Mouse (Mus musculus) kidney, embryonic 16.5 days (tissue): ENCODE results near the gene Kif26b. TPM values are rescaled to one million over a fixed set of nuclear protein-coding genes. Genes with fewer than 3 reads are reported as not detected.

Source experiments
- ATAC-seq: fragments of 200-750 bp; cut with Nextera tagmentation; 2 replicates; pipeline ENCODE4 v1.8.0; 2017; ENCODE audit warnings: moderate TSS enrichment; ENCODE audit not compliant: low FRiP score, low TSS enrichment
- H3K27ac ChIP-seq: fragments of 300-500 bp; sonication (generic); 2 replicates; pipeline ENCODE4 v1.5.1; 2014; ENCODE audit warnings: low read length
- H3K27me3 ChIP-seq: fragments of 300-500 bp; sonication (generic); 2 replicates; pipeline ENCODE4 v1.6.1; 2014; ENCODE audit warnings: low read length, control low read depth, mixed read lengths; ENCODE audit not compliant: insufficient read depth
- H3K36me3 ChIP-seq: fragments of 300-500 bp; sonication (generic); 2 replicates; pipeline ENCODE4 v1.6.1; 2014; ENCODE audit warnings: low read length, control low read depth, mixed read lengths; ENCODE audit not compliant: insufficient read depth
- H3K4me1 ChIP-seq: fragments of 300-500 bp; sonication (generic); 2 replicates; pipeline ENCODE4 v1.6.1; 2014; ENCODE audit warnings: low read length, control low read depth, mixed read lengths; ENCODE audit not compliant: insufficient read depth
- H3K4me2 ChIP-seq: fragments of 300-500 bp; sonication (generic); replicated peaks from 2 replicates; pipeline ENCODE4 v1.6.1; 2014; ENCODE audit warnings: low read depth, low read length
- H3K4me3 ChIP-seq: fragments of 300-500 bp; sonication (generic); 2 replicates; pipeline ENCODE4 v1.5.1; 2014; ENCODE audit warnings: mild to moderate bottlenecking, low read length
- H3K9ac ChIP-seq: fragments of 300-500 bp; sonication (generic); replicated peaks from 2 replicates; pipeline ENCODE4 v1.6.1; 2014; ENCODE audit warnings: low read length
- H3K9me3 ChIP-seq: fragments of 300-500 bp; sonication (generic); 2 replicates; pipeline ENCODE4 v1.6.1; 2016; ENCODE audit warnings: low read length, control low read depth
- WGBS: fragments of 180-500 bp; shearing (Covaris S2); extraction: QIAGEN DNeasy Blood & Tissue Kit; methylation state at CpG from one replicate; pipeline ENCODE4 v1.1.7; 2014; 5-methylcytosine and 5-hydroxymethylcytosine counted together
- polyA plus RNA-seq: library from polyadenylated mRNA; unstranded; fragments of >200 nt; fragmentation: Nextera tagmentation; extraction: Ambion mirVana; gene quantifications from 2 replicates; pipeline ENCODE4 v1.2.1, GENCODE M21; 2015

Gene Kif26b
- polyA plus RNA-seq, 1 experiment from 2014 or later, result 9.3 TPM

DNA sequence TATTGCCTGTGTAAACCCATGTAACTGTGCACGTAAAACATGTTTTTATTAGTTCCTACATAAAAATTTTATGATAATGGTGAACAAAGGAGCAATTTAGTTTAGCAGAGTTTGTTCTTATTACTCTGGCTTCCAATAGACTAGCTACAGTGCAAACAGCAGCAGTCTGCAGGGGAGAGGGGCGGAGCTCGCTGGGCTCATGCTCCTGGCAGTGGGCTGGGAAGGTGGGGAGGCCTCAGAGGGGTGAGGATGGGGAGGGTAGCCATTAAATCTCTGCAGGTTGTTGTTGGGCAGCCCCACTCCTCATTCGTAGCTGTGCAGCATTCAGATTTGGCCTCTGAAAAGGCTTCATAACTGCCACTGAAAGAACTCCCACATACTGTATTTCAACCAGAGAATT lies 171.2 kb downstream of the Kif26b start:
- Histone ChIP-seq H3K4me3 (no peak overlapping the region), H3K9ac (no peak overlapping the region)
- ATAC-seq, result no peak

DNA sequence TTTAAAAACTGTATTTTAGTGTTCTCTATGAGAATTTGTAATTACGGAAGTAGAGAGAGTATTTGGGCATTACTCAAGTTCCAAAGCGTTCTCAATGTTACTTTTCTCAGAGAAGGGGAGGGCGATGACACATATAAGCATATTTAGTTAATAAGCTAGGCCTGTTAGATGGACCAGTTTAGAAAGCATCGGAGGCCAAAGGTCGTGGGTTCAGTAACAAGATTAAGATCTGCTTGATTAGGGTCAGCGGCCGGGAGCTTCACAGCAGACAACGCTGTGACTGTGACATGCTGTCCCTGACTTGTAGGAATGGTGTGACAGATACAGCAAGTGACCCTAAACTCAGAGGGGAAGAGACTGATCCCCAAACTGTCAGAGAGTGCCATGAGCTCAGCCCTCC lies 174.6 kb downstream of the Kif26b start:
- H3K4me1 ChIP-seq, result peaks cover 13% of the 10 kb centered on the region
- no peak overlapping the region for H3K4me3 ChIP-seq
- H3K36me3 ChIP-seq, result no peaks in the 10 kb centered on the region
- no peak overlapping the region for H3K27ac ChIP-seq
- ATAC-seq, result no peak
- 60% methylated on average over 8 of the region's 8 CpGs for WGBS
- H3K9me3 ChIP-seq, result no peaks in the 10 kb centered on the region
- no peaks in the 10 kb centered on the region for H3K27me3 ChIP-seq
- no peak overlapping the region for H3K4me2 ChIP-seq
- H3K9ac ChIP-seq, result no peak overlapping the region

More for the DNA sequence above, 171.2 kb downstream of the Kif26b start:
- H3K9me3 ChIP-seq, result no peaks in the 10 kb centered on the region
- 0 out of 2 replicates have a peak, but pooled peaks cover 4% of the 10 kb centered on the region for H3K4me1 ChIP-seq
- 59% methylated on average over 4 of the region's 4 CpGs for WGBS
- H3K27me3 ChIP-seq, result no peaks in the 10 kb centered on the region
- no peaks in the 10 kb centered on the region for H3K36me3 ChIP-seq
- H3K4me2 ChIP-seq, result no peak overlapping the region
- H3K27ac ChIP-seq, result no peak overlapping the region

DNA sequence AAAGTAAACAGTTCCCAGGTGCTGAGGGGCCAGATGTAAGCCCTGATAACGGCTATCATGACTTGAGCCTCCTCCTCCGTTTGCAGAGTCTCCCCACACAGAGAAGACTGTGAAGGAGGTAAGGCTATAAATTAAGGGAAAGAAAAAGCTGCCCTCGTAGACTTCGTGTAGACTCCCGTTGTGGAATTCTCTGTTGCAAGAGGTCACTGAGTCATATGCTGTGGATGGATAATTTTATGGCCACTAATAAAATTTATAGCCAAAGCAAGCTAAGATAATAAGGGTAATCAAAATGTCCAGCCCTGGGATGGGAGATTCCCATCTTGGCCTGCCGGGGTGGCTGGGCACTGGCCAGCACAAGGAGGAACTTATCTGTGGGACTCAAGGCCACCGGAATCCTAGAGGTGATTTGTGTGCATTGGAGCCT lies 179.0 kb downstream of the Kif26b start:
- Histone ChIP-seq H3K4me1 (peaks cover 19% of the 10 kb centered on the region), H3K27me3 (no peaks in the 10 kb centered on the region), H3K4me2 (no peak overlapping the region), H3K9me3 (no peaks in the 10 kb centered on the region), H3K36me3 (no peaks in the 10 kb centered on the region), H3K4me3 (no peak overlapping the region), H3K27ac (peak overlapping the region; percentile 55; the same call in 1 of the 2 replicates), H3K9ac (no peak overlapping the region)
- peak; percentile 88 for ATAC-seq
- 7% methylated on average over 7 of the region's 7 CpGs for WGBS

DNA sequence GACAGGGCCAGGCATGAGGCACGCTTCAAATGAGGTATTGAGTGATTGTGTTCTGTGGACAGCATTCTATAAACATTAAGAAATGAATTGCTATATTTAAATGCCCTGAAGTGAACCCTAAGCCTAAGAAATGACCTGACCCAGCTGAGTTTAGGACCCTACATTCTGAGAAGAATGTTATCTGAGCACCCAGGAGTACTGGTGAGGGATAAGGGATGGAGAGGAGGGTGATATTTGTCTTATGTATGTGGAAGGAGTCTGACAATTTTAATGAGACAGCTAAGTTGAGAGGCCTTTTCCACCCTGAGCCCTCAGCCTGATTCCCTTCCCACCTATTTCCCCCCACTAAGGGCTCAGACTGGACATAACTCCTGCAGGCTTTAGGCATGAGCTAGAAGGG lies 179.4 kb downstream of the Kif26b start:
- H3K9me3 ChIP-seq, result no peaks in the 10 kb centered on the region
- no peak overlapping the region for H3K9ac ChIP-seq
- H3K4me3 ChIP-seq, result no peak overlapping the region
- H3K4me1 ChIP-seq, result peaks cover 19% of the 10 kb centered on the region
- peak; percentile 30 for ATAC-seq
- WGBS, result 15% methylated on average over 1 of the region's 1 CpGs
- no peak overlapping the region for H3K4me2 ChIP-seq
- H3K27ac ChIP-seq, result peak overlapping the region; percentile 8
- H3K27me3 ChIP-seq, result no peaks in the 10 kb centered on the region
- H3K36me3 ChIP-seq, result no peaks in the 10 kb centered on the region

DNA sequence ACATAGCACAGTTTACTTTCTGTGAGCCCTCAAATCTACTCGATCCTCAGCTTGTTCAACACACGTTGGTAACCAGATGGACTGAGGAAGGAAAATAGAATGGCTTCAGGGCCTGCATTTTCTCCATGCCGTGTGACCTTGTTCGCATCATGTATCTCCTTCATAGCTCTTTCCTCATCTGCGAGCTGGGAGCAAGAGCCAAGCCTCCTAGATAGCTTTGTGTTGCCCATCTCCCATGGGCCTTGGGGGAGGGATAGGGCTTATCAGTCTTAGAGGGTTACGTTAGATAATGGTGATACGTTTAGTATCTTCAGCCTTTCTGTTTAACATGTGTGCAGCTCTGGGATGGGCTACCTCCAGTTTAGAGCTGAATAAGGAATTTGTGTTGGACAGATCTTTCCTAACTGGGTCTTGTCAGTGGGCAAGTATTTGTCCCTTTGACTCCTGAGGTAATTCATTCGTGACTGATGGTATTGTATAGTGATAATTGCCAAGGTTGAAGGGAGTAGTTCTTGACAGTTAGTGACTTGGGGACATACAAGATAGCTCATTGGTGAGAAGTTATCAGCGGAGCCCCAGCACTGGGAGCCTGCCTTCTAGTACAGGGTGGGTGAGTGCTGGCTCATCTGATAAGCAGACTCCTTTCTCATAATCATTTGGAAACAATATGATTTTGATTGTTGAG lies 183.4 kb downstream of the Kif26b start:
- 82% methylated on average over 9 of the region's 9 CpGs for WGBS
- no peak overlapping the region for H3K4me3 ChIP-seq
- no peak for ATAC-seq
- H3K27me3 ChIP-seq, result no peaks in the 10 kb centered on the region
- no peak overlapping the region for H3K9ac ChIP-seq
- no peak overlapping the region for H3K27ac ChIP-seq
- H3K4me2 ChIP-seq, result no peak overlapping the region
- peaks cover 19% of the 10 kb centered on the region for H3K4me1 ChIP-seq
- no peaks in the 10 kb centered on the region for H3K9me3 ChIP-seq
- no peaks in the 10 kb centered on the region for H3K36me3 ChIP-seq

DNA sequence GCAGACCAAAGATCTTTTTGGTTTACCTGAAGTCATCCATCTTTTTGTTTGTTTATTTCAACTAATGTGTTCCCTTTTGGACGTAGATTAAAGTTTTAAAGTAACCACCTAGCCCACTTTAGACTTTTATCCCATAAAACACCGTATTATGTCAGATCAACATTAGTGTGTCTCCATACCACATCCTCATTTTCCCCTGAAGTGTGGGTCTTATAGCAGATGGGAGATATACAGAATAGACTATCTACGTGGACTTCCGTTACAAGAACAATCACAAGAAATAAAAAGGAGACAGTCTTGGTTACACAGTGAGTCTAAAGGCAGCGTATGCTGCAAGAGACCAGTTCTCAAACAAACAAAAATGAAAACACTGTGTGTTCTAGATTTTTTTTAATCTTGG lies 185.3 kb downstream of the Kif26b start:
- H3K4me3 ChIP-seq, result no peak overlapping the region
- H3K9me3 ChIP-seq, result peaks cover under 1% of the 10 kb centered on the region; the same call in 1 of the 2 replicates
- ATAC-seq, result no peak
- no peak overlapping the region for H3K4me2 ChIP-seq
- no peaks in the 10 kb centered on the region for H3K27me3 ChIP-seq
- no peak overlapping the region for H3K27ac ChIP-seq
- peaks cover 2% of the 10 kb centered on the region; the same call in 1 of the 2 replicates for H3K4me1 ChIP-seq
- WGBS, result 90% methylated on average over 5 of the region's 5 CpGs
- peaks cover 5% of the 10 kb centered on the region; the same call in 1 of the 2 replicates for H3K36me3 ChIP-seq
- no peak overlapping the region for H3K9ac ChIP-seq

GRCm38 (mm10) chr1:178716411-178716810 lies 187.5 kb downstream of the Kif26b start:
- Histone ChIP-seq H3K4me1 (no peaks in the 10 kb centered on the region), H3K9me3 (peaks cover 3% of the 10 kb centered on the region; the same call in 1 of the 2 replicates), H3K27me3 (no peaks in the 10 kb centered on the region), H3K36me3 (peaks cover 7% of the 10 kb centered on the region; the same call in 1 of the 2 replicates), H3K4me2 (no peak overlapping the region), H3K9ac (no peak overlapping the region), H3K4me3 (no peak overlapping the region), H3K27ac (no peak overlapping the region)
- ATAC-seq, result no peak
- WGBS, result 76% methylated on average over 2 of the region's 2 CpGs

GRCm38 (mm10) chr1:178720821-178721220 lies 191.9 kb downstream of the Kif26b start:
- WGBS, result 95% methylated on average over 2 of the region's 2 CpGs

DNA sequence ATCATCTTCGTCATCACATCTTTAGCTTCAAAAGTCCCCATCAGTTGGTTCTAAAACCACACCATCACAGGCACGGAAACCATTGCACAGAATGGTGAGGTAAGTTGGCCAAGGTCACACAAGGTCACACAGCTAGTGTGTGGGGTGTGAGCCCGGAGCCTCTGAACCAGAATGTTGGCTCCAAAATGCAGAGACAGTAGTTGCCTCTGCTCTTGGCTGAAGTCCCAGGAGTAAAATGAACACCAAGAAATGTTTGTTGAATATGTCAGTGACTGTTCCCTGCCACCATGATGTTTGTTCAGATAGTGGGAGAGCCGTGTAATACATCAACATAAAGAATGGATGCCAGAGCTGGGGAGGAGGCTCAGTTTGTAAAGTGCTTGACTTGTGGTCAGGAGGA lies 193.9 kb downstream of the Kif26b start:
- Histone ChIP-seq H3K4me3 (no peak overlapping the region), H3K4me1 (0 out of 2 replicates have a peak, but pooled peaks cover 1% of the 10 kb centered on the region), H3K9me3 (peaks cover 3% of the 10 kb centered on the region; the same call in 1 of the 2 replicates), H3K27ac (no peak overlapping the region), H3K36me3 (peaks cover 7% of the 10 kb centered on the region; the same call in 1 of the 2 replicates), H3K27me3 (no peaks in the 10 kb centered on the region), H3K4me2 (no peak overlapping the region), H3K9ac (no peak overlapping the region)
- ATAC-seq, result no peak
- 73% methylated on average over 4 of the region's 4 CpGs for WGBS

More at GRCm38 (mm10) chr1:178720821-178721220, 191.9 kb downstream of the Kif26b start:
- Histone ChIP-seq H3K4me1 (no peaks in the 10 kb centered on the region), H3K9ac (no peak overlapping the region), H3K36me3 (peaks cover 7% of the 10 kb centered on the region; the same call in 1 of the 2 replicates), H3K4me2 (no peak overlapping the region), H3K4me3 (no peak overlapping the region), H3K9me3 (peaks cover 3% of the 10 kb centered on the region; the same call in 1 of the 2 replicates), H3K27ac (no peak overlapping the region), H3K27me3 (no peaks in the 10 kb centered on the region)
- no peak for ATAC-seq

- H3K9ac ChIP-seq, result no peak overlapping the region
- no peak overlapping the region for H3K4me3 ChIP-seq
- no peak overlapping the region for H3K27ac ChIP-seq
- H3K4me2 ChIP-seq, result no peak overlapping the region
- 84% methylated on average over 3 of the region's 3 CpGs for WGBS
- ATAC-seq, result no peak
- no peaks in the 10 kb centered on the region for H3K36me3 ChIP-seq
- no peaks in the 10 kb centered on the region for H3K9me3 ChIP-seq
- 0 out of 2 replicates have a peak, but pooled peaks cover 6% of the 10 kb centered on the region for H3K4me1 ChIP-seq
- no peaks in the 10 kb centered on the region for H3K27me3 ChIP-seq
Observed at GRCm38 (mm10) chr1:178725536-178725935, 196.6 kb downstream of the Kif26b start.
